Mouse (Mus musculus) liver (tissue): ENCODE data around the gene Rel.
"Not testable (repeated sequence)": the region's sequence is repeated elsewhere in the genome, so short reads cannot be mapped to it uniquely, and the experiment has no call there.

Experiments used
- DNase-seq: peaks from one replicate; pipeline ENCODE4 v3.0.0-alpha.2; 2020; ENCODE audit warnings: mixed read lengths

The Rel gene

DNA sequence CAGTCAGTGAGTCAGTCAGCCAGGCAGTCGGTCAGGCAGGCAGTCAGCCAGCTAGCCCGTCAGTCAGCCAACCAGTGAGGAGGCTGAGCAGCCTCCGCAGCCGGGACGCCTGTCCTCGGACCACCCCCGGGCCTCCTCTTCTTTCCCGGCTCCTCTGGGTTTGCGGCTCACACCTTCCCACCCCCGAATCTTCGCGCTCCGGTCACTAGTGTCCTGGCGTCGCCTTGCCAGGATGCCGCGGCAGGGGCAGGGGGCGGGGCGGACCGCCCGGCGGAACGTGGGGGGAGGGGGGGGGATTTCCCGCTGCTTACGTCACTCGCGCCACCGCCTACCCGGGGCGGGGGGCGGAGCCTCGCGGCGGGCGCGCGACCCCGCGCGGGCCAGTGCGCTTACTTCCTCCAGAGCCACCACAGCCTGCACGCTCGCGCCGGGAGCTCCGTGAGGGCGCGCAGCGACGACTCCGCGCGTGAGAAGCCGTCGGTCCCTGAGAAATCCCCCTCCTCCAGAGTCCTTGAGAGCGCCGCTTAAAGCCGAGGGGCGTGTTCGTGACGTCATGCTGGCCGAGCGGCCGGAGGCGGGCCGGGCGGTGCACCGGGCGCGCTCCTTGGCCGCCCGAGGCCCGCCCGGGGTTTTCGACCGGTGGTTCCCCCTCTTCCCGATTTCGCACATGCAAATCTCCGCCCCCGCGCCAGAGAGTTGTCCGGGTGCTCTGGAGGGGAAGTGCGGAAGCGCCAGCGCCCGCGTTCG is at the start of gene Rel:
Rel (minus strand) TSS at position 211 of the 747 bp plus-strand sequence.
- DNase-seq: peak; percentile 82

DNA sequence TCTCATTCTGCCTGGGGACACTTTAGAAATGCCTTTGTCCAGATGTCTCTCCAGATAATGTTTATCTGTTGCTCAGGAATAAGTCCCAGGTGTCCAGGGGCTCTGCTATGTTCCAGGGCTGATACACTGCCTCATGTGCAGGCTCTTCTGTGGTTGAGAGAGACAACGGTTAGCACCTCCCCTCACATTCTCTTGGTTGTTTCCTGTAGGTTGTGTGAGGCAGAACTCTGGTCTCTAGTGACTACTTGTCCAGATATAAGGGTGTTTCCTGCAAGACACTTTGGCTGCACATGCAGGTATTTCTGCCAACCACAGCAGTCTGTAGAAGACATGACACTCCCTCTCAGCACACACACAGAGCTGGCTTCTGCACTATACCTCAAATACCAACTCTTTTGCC is 48.0 kb upstream of the Rel start:
- DNase-seq: no peak

DNA sequence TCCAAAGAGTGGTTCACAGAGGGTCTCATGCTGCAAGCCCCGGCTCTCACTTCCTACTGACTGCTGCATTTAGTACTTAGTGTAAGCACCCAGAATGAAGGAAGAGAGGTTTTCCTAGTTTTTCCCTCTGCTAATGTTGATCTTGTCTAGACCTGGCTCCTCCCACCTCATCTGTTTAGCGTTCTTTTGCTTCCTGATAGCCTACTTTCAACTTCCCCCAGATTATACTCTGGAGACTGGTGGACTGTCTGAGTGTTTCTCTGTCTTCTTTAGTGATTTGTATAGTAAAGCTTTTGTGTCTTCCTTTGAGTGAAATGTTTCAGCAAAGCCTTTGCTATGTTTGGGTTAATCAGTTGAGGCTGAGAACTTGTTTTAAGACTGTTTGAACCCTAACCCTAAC is 40.0 kb upstream of the Rel start:
- DNase-seq: no peak

DNA sequence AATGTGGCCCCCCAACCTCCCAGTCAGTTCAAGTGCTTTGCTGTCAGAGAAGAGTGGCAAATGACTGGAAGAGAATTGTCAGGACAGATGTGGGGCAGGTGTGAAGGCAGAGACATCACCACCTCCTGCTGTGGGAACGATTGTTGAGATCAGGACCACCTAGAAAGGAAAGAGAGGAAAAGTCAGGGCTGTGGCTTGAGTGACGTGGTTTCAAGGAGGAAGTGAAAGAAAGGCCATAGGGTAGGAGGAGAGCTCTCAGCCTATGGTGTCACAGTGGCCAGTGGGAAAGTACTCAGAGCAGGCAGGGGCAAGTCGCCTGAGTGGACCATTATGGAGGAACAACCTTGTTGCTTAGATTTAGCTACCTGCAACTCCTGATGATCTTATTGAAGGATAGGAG is 34.9 kb upstream of the Rel start:
- no peak for DNase-seq

DNA sequence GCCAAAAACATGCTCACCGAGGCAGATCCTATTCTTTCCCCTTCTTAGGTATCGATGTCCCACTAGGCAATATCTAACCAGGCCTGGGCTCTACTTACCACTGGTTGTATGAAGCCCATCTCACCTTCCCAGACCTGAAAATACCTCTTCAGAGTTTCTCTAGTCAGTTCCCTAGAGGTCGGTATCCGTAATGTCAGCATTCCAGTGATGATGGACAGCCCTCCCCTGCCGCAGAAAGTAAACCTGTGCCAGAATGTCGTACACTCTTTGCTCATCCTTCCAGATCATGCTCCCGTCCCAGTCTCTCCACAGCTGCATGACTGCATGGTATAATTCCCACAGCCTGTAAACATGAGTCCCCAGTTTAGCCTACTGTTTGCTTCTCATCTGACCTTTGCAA is 32.4 kb upstream of the Rel start:
- no peak for DNase-seq

DNA sequence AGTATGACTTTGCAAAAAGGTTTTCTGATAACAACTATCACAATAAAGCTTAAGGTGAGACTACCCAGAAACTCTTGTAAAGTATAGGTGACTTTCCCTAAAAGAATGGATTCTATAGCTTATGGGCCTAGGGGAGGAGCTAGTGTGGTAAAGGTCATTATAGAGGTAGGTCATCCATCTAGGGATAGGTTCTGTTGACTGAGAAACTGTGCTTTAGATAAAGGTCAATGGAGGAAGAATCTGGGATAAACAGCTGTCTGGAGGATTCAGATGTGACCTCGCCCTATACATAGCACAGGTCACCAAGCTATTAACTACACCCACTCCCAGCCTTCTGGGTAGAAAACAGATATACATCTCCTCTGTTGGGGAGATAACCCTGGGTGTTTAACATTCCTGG is 31.5 kb upstream of the Rel start:
- no peak for DNase-seq

DNA sequence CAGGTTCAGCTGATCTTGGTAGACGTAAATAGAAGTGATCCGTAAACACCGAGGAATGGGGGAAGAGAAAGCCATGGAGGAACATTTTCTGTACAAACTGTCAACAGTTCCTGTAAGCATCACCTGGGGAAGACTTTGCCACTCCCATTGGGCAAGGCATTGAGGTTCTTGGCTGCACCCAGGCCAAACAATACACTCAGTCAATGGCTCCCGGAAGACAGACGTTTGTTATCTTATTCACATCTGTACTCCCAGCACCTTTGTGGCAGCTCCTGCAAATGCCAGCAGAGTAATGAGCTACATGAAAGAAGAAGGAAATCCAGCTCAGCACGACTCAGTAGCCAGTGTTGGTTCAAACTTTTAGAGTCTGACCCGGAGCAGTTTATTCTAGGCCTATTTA is 31.1 kb upstream of the Rel start:
- no peak for DNase-seq

DNA sequence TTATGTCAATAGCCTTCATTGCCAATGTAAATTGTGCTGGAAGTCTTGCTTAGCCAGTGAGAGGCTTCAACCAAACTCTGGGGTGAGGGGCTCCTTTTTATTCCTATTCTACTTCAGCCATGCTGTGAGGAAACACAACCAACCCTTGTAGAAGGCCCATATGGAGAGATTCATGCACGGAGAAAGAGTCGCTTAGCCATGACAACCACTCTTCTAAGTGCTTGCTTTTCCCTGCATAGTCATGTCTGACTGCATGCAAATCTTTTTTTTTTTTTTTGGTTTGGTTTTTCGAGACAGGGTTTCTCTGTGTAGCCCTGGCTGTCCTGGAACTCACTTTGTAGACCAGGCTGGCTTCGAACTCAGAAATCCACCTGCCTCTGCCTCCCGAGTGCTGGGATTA is 12.9 kb upstream of the Rel start:
- DNase-seq: not testable (repeated sequence)

DNA sequence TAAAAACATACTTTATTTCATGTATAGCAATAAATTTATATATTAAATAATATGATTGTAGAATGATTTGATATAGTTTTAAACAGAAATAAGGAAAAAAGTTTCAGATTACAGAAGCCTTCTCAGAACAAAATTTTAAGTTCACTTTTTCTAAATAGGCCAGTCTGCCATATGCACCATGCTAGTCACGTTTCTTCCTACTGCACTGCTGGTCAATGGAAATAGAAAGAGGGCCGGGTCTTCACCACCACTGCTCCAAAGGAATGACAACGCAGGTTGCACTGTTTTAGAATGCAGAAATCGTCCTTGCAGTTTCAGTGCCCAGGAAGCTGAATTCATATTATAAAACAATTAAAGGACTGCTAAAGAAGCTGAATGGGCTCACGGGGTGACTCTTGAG is 12.3 kb upstream of the Rel start:
- no peak for DNase-seq

DNA sequence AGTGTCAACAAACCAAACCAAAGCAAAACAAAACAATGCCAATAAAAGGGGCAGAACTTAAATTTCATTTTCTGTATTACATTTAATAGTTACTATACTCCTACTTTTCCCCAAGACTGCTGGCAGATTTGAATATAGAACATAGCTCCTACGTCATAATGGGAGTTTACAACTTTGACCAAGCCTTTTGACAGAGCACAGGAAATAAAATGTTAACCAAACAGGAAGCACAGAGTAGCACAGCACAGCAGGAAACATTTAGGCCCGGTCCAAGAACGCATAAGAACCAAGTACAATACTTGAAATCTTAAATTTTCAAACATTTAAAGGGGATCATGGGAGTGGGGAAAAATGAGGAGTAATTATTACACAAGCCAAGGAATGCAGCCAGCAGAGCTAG is 11.3 kb upstream of the Rel start:
- no peak for DNase-seq

DNA sequence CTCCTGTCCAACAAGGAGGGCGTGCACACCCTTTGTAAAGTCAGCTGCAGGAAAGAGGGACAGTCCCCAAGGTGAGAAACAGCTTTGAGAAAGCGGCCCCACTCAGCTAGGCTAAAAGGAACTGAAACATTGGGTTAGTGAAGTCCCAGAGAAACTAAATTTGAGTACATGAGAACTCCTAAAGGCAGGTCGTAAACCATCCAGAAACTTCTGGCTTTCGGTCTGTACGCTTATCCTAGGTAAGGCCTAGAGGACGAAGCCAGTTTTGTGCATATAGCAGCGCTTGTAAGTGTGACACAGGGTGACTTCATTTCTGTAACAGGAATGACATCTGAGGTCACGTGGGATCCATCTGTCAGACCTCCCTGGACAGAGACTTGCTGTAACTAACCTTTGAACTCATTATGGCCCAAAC is 8.0 kb upstream of the Rel start:
- DNase-seq: no peak

DNA sequence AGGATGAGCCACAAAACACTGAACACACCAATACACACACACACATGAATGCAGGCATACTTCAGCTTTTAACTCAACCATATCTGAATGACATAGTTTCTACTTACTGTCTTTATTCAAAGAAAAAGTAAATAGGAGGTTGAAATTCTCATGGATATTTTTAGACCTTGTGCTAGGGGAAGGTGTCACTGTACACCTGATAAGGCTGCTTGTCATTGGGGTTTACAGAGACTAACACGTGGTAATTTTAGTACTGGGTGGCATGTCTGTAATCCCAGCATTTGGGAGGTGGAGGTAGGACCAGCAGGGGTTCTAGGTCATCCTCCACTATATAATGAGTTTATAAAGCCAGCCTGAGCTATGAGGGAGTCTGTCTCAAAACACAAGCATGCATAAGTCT is 1.7 kb upstream of the Rel start:
- no peak for DNase-seq

DNA sequence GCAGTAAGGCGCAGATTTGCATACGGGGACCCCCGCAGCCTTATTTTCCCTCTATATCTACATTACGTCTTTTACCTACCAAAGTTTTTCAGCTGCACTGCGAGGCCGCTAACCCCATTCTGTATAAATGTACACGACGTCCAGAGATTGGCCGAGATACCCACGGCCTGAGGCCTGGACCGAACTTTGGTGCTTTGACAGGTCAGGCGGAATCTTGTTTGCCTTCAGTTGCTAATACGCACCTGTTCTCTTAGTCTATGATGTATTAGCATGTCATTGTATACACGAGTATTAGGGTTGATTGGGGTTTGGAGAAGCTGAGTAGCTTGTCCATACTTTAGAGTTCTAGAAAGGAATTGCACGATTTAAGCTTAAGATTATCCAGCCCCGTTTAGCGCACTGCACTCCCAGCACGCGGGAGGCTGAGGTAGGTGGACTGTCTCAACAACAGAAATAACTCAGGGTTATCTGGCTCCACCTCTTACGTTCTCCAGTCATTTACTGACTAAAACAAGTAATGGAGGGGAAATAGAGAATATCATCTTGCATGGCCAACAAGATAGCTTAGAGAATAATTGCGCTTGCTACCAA is 832 bp upstream of the Rel start:
- no peak for DNase-seq

DNA sequence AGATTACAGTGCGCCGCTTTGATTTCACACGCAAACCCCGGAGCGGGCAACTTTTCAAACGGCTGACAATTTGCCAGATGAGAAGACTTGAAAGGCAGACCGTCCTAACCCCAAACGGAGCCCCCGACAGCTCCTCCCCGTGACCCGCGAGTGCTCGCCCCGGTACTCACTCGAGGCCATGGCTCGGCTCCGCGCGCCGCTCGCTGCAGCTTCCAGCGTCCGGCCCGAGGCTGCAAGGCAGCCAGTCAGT is 335 bp downstream of the Rel start:
- DNase-seq: no peak

DNA sequence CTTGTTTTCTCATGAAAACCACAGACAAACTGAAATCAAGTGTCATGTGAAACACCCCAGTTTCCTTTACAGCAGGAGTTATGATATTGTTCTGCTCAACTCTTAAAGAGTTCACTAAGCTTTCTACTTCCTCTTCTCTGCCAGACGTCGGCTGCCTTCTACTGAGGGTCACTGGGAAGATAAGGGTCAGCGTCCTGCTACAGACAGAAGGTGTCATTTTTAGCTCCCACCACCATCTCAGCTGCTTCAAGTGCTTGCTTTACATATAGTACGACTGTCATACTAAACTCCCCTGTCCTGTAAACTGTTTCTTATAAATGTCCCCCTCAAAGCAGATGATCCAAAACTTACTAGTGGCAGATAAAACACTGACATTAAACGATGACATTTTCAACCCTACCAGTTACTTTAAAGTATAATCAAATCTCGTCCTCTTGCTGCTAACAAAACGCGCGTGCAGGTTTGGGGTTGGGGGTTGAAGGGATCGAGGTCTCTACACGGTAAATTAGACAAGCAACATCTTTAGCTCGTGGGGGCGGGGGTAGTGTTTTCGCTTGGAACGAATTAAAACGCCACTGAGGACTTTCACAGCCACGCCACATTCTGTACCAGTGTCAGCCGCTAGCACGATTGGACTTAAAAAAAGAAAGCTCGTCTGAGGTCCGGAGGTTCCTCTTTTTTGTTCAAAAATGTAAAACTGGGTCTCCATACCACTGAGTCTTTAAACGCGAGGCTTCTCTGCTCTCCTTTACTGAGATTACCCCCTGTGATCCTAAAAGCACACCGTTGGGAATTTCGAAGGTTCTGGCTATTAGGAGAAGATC is 872 bp downstream of the Rel start:
- DNase-seq: peak; percentile 16

DNA sequence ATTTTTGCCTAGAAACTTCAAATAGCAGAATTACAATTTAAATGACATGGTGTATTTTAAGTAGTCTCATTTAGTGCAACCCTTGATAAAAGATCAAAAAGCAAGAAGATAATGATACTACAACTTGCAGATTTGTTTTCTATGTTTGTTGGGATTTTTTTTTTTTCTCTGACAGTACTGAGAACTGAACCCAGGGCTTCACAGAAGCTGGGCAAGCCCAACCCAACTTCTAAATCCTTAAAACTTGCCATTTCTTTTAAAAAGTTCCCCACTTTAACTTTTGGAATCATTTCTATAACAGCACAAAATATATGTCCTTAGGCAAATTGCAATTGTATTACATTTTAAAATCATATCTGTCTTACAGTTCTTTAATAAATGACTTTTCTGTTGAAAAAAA is 1.7 kb downstream of the Rel start:
- no peak for DNase-seq

DNA sequence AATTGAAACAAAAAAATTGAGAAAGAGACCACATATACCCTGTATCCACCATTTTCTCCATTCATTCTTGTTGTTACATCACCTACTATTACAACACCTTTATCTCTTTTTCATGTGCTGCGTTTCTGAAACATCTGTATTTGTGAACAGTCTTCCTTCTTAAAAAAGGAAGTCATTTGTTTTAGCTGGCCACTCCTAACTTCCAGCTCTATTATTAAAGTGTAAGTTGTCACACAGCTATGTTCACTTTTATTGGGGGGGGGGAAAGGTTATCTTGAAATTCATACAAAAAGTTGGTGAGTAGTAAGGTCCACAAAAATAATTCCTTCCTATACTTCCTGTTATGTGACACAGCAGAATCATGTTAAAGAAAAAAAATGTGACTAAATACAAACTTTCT is 2.8 kb downstream of the Rel start:
- no peak for DNase-seq

DNA sequence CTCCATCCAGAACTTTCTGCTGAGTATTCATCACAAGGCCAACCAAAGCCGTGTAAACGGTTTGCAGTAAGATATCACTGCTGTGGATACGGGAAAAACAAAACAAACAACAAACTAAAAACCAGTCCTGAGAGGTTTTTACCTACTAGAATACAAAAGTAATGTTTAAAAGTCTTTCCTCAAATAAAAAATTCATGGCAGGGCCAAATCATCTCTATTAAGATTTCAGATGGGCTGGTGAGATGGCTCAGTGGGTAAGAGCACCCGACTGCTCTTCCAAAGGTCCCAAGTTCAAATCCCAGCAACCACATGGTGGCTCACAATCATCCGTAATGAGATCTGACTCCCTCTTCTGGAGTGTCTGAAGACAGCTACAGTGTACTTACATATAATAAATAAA is 3.4 kb downstream of the Rel start:
- DNase-seq: not testable (repeated sequence)

DNA sequence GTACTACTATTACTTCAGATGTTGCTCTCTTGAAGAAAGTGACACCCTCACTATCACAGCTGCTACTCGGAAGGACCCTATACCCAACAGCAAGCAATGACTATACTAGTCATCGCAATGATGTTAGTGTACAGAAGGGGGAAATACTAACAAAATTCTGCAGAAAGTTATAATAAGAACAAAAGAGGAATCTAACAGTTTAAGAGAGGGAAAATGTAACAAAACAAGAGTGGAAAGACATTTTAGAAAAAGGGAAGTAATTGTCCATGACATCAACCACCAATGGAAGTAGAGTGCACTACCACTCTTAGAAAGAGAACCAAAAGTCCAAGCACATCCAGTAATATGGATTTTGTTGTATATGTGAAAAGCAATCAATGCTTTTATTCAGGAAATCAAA is 8.1 kb downstream of the Rel start:
- DNase-seq: no peak

DNA sequence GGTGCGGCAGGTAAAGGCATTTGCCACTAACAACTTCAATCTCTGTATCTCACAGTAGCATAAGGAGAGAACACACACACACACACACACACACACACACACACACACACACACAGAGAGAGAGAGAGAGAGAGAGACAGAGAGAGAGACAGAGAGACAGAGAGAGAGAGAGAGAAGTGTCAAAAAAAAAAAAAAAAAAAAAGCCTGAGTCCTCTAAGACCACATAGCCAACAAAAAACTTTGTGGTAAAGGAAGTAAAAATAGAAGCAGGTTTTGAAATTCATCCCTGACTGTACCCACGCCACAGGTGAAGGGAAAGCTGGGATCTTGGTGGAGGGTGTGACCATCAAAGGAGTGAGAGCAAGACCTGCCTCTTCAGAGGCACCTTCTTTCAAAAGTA is 12.6 kb downstream of the Rel start:
- DNase-seq: no peak

DNA sequence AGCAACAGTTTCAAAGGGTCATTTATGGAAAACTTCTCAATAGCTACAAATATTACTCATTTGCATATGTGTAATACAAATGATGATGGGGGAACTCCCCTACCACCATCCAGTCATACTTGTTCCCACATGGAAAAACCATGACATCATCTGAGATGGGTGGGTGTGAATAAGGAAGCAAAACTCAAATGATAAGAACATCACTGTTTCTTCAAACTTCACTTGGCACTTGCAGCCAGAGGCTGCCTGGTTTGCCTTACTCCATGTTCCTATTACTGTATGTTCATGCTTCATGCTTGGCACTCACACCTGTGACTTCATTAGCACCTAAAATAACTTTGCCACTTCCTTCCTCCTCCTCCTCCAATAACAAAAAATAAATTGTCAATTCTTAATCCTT is 16.4 kb downstream of the Rel start:
- DNase-seq: no peak

DNA sequence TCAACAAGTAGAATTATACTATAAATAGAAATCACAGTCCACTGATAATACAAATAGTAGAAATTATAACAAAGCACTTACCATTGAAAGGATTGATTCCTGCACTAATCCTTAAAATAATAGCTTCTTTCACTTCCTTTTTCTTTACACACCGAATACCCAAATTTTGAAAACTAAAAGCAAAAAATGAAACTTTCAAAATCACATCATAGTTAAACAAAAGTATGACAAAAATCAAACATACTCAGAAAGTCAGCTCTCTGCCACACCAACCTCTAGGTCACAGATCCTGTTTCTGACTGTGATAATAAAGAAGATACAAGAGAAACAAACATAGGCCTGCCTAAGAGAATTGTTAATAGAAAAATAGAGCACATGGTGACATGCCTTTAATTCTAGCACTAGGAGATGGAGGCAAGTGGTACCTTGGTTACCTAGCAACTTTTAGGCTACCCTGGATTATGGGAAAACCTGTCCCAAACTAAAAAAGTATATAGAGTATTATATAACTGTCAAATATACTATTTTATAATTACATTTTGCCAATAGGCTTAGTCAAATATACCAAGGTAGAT is 17.5 kb downstream of the Rel start:
- no peak for DNase-seq

DNA sequence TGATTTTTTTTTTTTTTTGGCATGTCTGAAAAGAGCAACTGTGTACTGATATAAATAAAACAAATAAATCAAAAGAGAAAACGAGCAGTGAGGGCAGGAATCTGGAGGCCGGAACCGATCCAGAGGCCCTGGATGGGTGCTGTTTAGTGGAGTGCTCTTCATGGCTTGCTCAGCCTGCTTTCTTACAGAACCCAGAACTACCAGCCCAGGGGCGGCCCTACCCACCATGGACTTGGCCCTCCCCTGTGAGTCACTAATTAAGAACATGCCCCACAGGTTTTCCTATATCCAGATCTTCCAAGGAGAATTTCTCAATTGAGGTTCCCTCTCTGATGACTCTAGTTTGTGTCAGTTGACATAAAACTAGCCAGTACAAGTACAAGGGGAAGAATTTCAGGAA is 24.7 kb downstream of the Rel start:
- DNase-seq: no peak

DNA sequence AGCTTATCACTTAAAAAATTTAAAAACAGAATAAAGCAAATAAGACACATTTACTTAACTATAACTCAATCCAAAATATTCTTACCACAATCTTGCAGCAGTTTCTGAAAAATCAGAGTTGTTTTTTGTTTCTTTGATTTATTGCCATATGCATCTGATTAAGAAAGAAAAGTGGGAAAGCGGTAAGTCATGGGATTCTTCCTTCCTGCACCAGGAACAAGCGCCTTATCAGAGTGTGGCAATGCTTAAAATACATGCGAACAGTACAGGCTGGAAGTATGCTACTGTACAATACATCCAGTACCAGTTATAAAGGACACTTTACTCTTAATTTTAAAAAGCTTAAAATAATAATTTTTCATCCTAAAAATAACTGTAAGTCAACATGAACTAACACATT is 26.4 kb downstream of the Rel start:
- DNase-seq: no peak
